18 mouse cellular contexts compared by ENCODE assay signal in genomic region chr5:36478540-36479420, GRCm38 (mm10). TPM values are rescaled to one million over a fixed set of nuclear protein-coding genes. Genes with fewer than 3 reads are reported as not detected.
DNase-seq lines count a peak whose midpoint lies in the region; ATAC-seq and TF ChIP-seq lines count a peak whose summit lies in the region.
"Had no signal": no experiment of that assay in that cellular context is flagged by ENCODE, and none has a peak within 500 bp of the region (broad histone marks: within the 10 kb centered on the region; RNA-seq: fewer than 3 reads in every experiment).

No protein-coding gene starts in this region.

- peak overlapping the region; percentile 82 for H3K27ac ChIP-seq in gastrocnemius, adult 2 months
- peak overlapping the region; percentile 44 for H3K27ac ChIP-seq in heart, postnatal 0 days (ENCODE audit: low read depth)
- no peak overlapping the region for H3K27ac ChIP-seq in midbrain, embryonic 11.5 days (ENCODE audit: low read depth, low read length)
- no peak overlapping the region for H3K27ac ChIP-seq in midbrain, embryonic 13.5 days
- H3K27ac ChIP-seq: embryonic facial prominence, embryonic 13.5 days; limb, embryonic 15.5 days; neural tube, embryonic 13.5 days had no signal

- no peaks in the 10 kb centered on the region for H3K27me3 ChIP-seq in heart, postnatal 0 days (ENCODE audit: control insufficient read depth, insufficient read depth, low read length)
- no peaks in the 10 kb centered on the region for H3K27me3 ChIP-seq in midbrain, embryonic 11.5 days (ENCODE audit: control insufficient read depth, insufficient read depth, low read length)
- no peaks in the 10 kb centered on the region for H3K27me3 ChIP-seq in midbrain, embryonic 13.5 days
- H3K27me3 ChIP-seq: embryonic facial prominence, embryonic 13.5 days; limb, embryonic 15.5 days; neural tube, embryonic 13.5 days had no signal

- no peak overlapping the region for H3K4me2 ChIP-seq in heart, postnatal 0 days (ENCODE audit: low read depth, low read length)
- H3K4me2 ChIP-seq in midbrain, embryonic 11.5 days, result no peak overlapping the region
- H3K4me2 ChIP-seq in midbrain, embryonic 13.5 days (replicated peaks), result no peak overlapping the region
- H3K4me2 ChIP-seq: embryonic facial prominence, embryonic 13.5 days; limb, embryonic 15.5 days; neural tube, embryonic 13.5 days had no signal

- TF ChIP-seq CTCF in gastrocnemius, adult 2 months (IDR thresholded peaks at IDR 0.05), result no peak
- TF ChIP-seq CTCF in heart, postnatal 0 days (IDR thresholded peaks at IDR 0.05; ENCODE audit: low read depth), result no peak

- no peak for ATAC-seq in heart, postnatal 0 days (ENCODE audit: insufficient read depth, low read depth)
- no peak for ATAC-seq in midbrain, embryonic 11.5 days (ENCODE audit: low FRiP score)
- ATAC-seq in midbrain, embryonic 13.5 days, result no peak
- ATAC-seq: forebrain, embryonic 14.5 days had no signal

- peak; percentile 74 for DNase-seq in gastrocnemius, adult 2 months
- no peak for DNase-seq in gastrocnemius, postnatal 25 days
- DNase-seq in heart, postnatal 0 days (ENCODE audit: low spot score), result no peak
- DNase-seq in heart, postnatal 25 days (ENCODE audit: low spot score), result no peak
- DNase-seq in midbrain, embryonic 11.5 days (ENCODE audit: low spot score, missing footprints), result peak; percentile 8
- peak; percentile 34 for DNase-seq in naive thymus-derived CD4-positive, alpha-beta T cell, adult 2 months (ENCODE audit: low read depth)
- DNase-seq in ovary, postnatal 14 days (ENCODE audit: low spot score), result no peak
- DNase-seq: cerebellum, postnatal 10 days; kidney, adult 18-20 months; kidney, postnatal 10 days; lung, adult 2 months; spleen, adult 18-20 months had no signal

- intact Hi-C loops in gastrocnemius, adult 2 months (cut with DNase I), result no loop called here
- intact Hi-C loops in heart, postnatal 25 days (cut with DNase I), result no loop called here

- peaks cover 11% of the 10 kb centered on the region; the same call in 1 of the 2 replicates for H3K36me3 ChIP-seq in heart, postnatal 0 days (replicated peaks; ENCODE audit: control insufficient read depth, insufficient read depth, low read length)
- H3K36me3 ChIP-seq in midbrain, embryonic 11.5 days (ENCODE audit: control insufficient read depth, insufficient read depth, low read length), result no peaks in the 10 kb centered on the region
- H3K36me3 ChIP-seq in midbrain, embryonic 13.5 days, result peaks cover 32% of the 10 kb centered on the region

- no peak for TF ChIP-seq EP300 in heart, postnatal 0 days (IDR thresholded peaks at IDR 0.05; ENCODE audit: low read depth)

- 68% methylated on average over 6 of the region's 6 CpGs for WGBS in heart, postnatal 0 days
- WGBS in midbrain, embryonic 11.5 days, result 90% methylated on average over 6 of the region's 6 CpGs
- WGBS in midbrain, embryonic 13.5 days, result 91% methylated on average over 6 of the region's 6 CpGs

- H3K4me1 ChIP-seq in heart, postnatal 0 days (ENCODE audit: control insufficient read depth, insufficient read depth), result peaks cover 33% of the 10 kb centered on the region
- H3K4me1 ChIP-seq in midbrain, embryonic 11.5 days (ENCODE audit: control insufficient read depth, insufficient read depth, low read length), result peaks cover 12% of the 10 kb centered on the region
- peaks cover 45% of the 10 kb centered on the region for H3K4me1 ChIP-seq in midbrain, embryonic 13.5 days (replicated peaks)

- H3K9ac ChIP-seq in heart, postnatal 0 days (replicated peaks; ENCODE audit: low read depth, low read length), result no peak overlapping the region
- no peak overlapping the region for H3K9ac ChIP-seq in midbrain, embryonic 11.5 days (ENCODE audit: low read length)
- no peak overlapping the region for H3K9ac ChIP-seq in midbrain, embryonic 13.5 days (replicated peaks)
- H3K9ac ChIP-seq: embryonic facial prominence, embryonic 13.5 days; limb, embryonic 15.5 days; neural tube, embryonic 13.5 days had no signal

- no peaks in the 10 kb centered on the region for H3K9me3 ChIP-seq in heart, postnatal 0 days (replicated peaks; ENCODE audit: control insufficient read depth, low read length)
- H3K9me3 ChIP-seq in midbrain, embryonic 11.5 days (ENCODE audit: control insufficient read depth, low read length), result no peaks in the 10 kb centered on the region
- no peaks in the 10 kb centered on the region for H3K9me3 ChIP-seq in midbrain, embryonic 13.5 days
- H3K9me3 ChIP-seq: embryonic facial prominence, embryonic 13.5 days; limb, embryonic 15.5 days; neural tube, embryonic 13.5 days had no signal

- H3K4me3 ChIP-seq in gastrocnemius, adult 2 months, result 0 out of 2 replicates have a peak overlapping the region, but pooled peaks have one; percentile 7
- H3K4me3 ChIP-seq in heart, postnatal 0 days (ENCODE audit: low read depth, low read length), result no peak overlapping the region
- no peak overlapping the region for H3K4me3 ChIP-seq in midbrain, embryonic 11.5 days (ENCODE audit: low read depth, low read length)
- H3K4me3 ChIP-seq in midbrain, embryonic 13.5 days (replicated peaks), result no peak overlapping the region
- H3K4me3 ChIP-seq: embryonic facial prominence, embryonic 13.5 days; limb, embryonic 15.5 days; neural tube, embryonic 13.5 days had no signal

RNA-seq across cellular contexts. Expression of gene Tada2b, which starts 5.3 kb away (rescaled TPM):
- total RNA-seq in gastrocnemius, adult 2 months (2021), result 10 to 100 TPM; 14.3 to 15.8 TPM
- 10 to 100 TPM; 10.5 to 11.6 TPM for total RNA-seq in gastrocnemius, postnatal 25 days (2021)
- 10.3 and 13.3 TPM in 2 replicates for total RNA-seq in heart, postnatal 0 days (2014; rRNA removed; ENCODE audit: low replicate concordance)
- 1.2 and 1.7 TPM in 2 replicates for polyA plus RNA-seq in heart, postnatal 0 days (2015; fragmentation: Nextera tagmentation; extraction: Ambion mirVana)
- total RNA-seq in heart, postnatal 25 days (2021), result 10 to 100 TPM; 14.2 to 14.8 TPM
- polyA plus RNA-seq in midbrain, embryonic 11.5 days (2014; fragmentation: Nextera tagmentation; extraction: Ambion mirVana), result 3.7 and 4.6 TPM in 2 replicates
- polyA plus RNA-seq in midbrain, embryonic 13.5 days (2015; fragmentation: Nextera tagmentation; extraction: Ambion mirVana), result 2.9 and 3.0 TPM in 2 replicates

RNA-seq across cellular contexts. Expression of gene Ccdc96, which starts 5.6 kb away (rescaled TPM):
- total RNA-seq in gastrocnemius, adult 2 months (2021), result under 1 TPM in 1 of 2 experiments, not detected in 1; 0.11 TPM
- under 1 TPM; 0.08 to 0.11 TPM for total RNA-seq in gastrocnemius, postnatal 25 days (2021)
- not detected in 2 replicates for total RNA-seq in heart, postnatal 0 days (2014; rRNA removed; ENCODE audit: low replicate concordance)
- 0.19 and 0.25 TPM in 2 replicates for polyA plus RNA-seq in heart, postnatal 0 days (2015; fragmentation: Nextera tagmentation; extraction: Ambion mirVana)
- total RNA-seq in heart, postnatal 25 days (2021), result under 1 TPM; 0.18 to 0.22 TPM
- 4.1 and 4.2 TPM in 2 replicates for polyA plus RNA-seq in midbrain, embryonic 11.5 days (2014; fragmentation: Nextera tagmentation; extraction: Ambion mirVana)
- 4.5 and 5.2 TPM in 2 replicates for polyA plus RNA-seq in midbrain, embryonic 13.5 days (2015; fragmentation: Nextera tagmentation; extraction: Ambion mirVana)
- total RNA-seq: granulocyte monocyte progenitor cell, adult 5-6 weeks had no signal

RNA-seq across cellular contexts. Expression of gene Grpel1, which starts 14.0 kb away (rescaled TPM):
- 10 to 100 TPM; 30.6 to 39.1 TPM for total RNA-seq in gastrocnemius, adult 2 months (2021)
- 10 to 100 TPM; 31.7 to 33.2 TPM for total RNA-seq in gastrocnemius, postnatal 25 days (2021)
- 30.1 and 37.1 TPM in 2 replicates for total RNA-seq in heart, postnatal 0 days (2014; rRNA removed; ENCODE audit: low replicate concordance)
- 82.8 and 84.0 TPM in 2 replicates for polyA plus RNA-seq in heart, postnatal 0 days (2015; fragmentation: Nextera tagmentation; extraction: Ambion mirVana)
- total RNA-seq in heart, postnatal 25 days (2021), result 10 to 100 TPM; 58.7 to 63.3 TPM
- polyA plus RNA-seq in midbrain, embryonic 11.5 days (2014; fragmentation: Nextera tagmentation; extraction: Ambion mirVana), result 58.0 and 58.5 TPM in 2 replicates
- 45.3 and 47.3 TPM in 2 replicates for polyA plus RNA-seq in midbrain, embryonic 13.5 days (2015; fragmentation: Nextera tagmentation; extraction: Ambion mirVana)

Comparison
In these comparisons a context has a peak if more than half of its experiments do, and no peak if none do; other contexts are left out.
1. DNase-seq: peak in gastrocnemius, adult 2 months (single experiment), midbrain, embryonic 11.5 days (single experiment) and naive thymus-derived CD4-positive, alpha-beta T cell, adult 2 months (single experiment); none in gastrocnemius, postnatal 25 days (single experiment), heart, postnatal 0 days (single experiment), heart, postnatal 25 days (single experiment) and ovary, postnatal 14 days (single experiment).
2. H3K27ac ChIP-seq: peak in gastrocnemius, adult 2 months (single experiment) and heart, postnatal 0 days (single experiment); none in midbrain, embryonic 11.5 days (single experiment) and midbrain, embryonic 13.5 days (single experiment).